10 mouse cellular contexts compared by ENCODE assay signal in the genomic region with DNA sequence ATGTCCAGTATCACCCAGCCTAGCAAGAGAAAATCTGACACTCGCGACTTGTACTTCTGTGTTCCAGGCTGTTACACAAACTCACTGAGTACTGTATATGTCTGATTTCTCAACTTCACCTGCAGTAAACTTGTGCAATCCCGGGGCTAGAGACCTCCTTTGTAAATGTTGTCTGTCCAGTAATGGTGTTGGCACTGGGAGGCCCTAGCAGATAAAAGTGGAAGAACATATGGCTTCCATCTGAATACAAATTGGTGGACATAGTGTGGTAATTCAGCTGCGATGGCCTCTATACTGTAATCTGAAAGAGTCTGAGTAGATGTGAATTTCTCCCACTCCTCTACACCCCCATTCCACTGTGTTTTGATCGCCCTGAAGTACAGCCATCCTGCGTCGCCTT.
DNase-seq lines count a peak whose midpoint lies in the region; ATAC-seq and TF ChIP-seq lines count a peak whose summit lies in the region.
"Had no signal": no experiment of that assay in that cellular context is flagged by ENCODE, and none has a peak within 500 bp of the region (broad histone marks: within the 10 kb centered on the region; RNA-seq: fewer than 3 reads in every experiment).

No protein-coding gene starts in this region.

- TF ChIP-seq CTCF in kidney, adult 2 months (conservative IDR thresholded peaks at IDR 0.05; ENCODE audit: insufficient read depth, insufficient read length, low read depth, low read length): no peak

- H3K4me3 ChIP-seq in embryonic facial prominence, embryonic 15.5 days (replicated peaks): no peak overlapping the region
- H3K4me3 ChIP-seq in kidney, adult 2 months (ENCODE audit: insufficient read depth, low read depth, low read length): peak overlapping the region; percentile 60
- peak overlapping the region; percentile 34 for H3K4me3 ChIP-seq in lung, embryonic 16.5 days (ENCODE audit: low read length)
- H3K4me3 ChIP-seq: heart, embryonic 10.5 days had no signal

- peaks cover 8% of the 10 kb centered on the region; the same call in 1 of the 2 replicates for H3K4me1 ChIP-seq in embryonic facial prominence, embryonic 15.5 days
- H3K4me1 ChIP-seq in kidney, adult 2 months (ENCODE audit: control insufficient read depth, insufficient read depth, low read length): peaks cover 7% of the 10 kb centered on the region
- H3K4me1 ChIP-seq in lung, embryonic 16.5 days (replicated peaks; ENCODE audit: control insufficient read depth, insufficient read depth, low read length): peaks cover 8% of the 10 kb centered on the region; the same call in 1 of the 2 replicates
- H3K4me1 ChIP-seq: heart, embryonic 10.5 days had no signal

- no peaks in the 10 kb centered on the region for H3K36me3 ChIP-seq in embryonic facial prominence, embryonic 15.5 days
- no peaks in the 10 kb centered on the region for H3K36me3 ChIP-seq in kidney, adult 2 months (ENCODE audit: control insufficient read depth, insufficient read depth, low read length)
- H3K36me3 ChIP-seq in lung, embryonic 16.5 days (ENCODE audit: control insufficient read depth, insufficient read depth, low read length): no peaks in the 10 kb centered on the region
- H3K36me3 ChIP-seq: heart, embryonic 10.5 days had no signal

- H3K4me2 ChIP-seq in embryonic facial prominence, embryonic 15.5 days (replicated peaks): 0 out of 2 replicates have a peak overlapping the region, but pooled peaks have one; percentile 17
- peak overlapping the region; percentile 50 for H3K4me2 ChIP-seq in lung, embryonic 16.5 days (ENCODE audit: low read depth, low read length)

- H3K27me3 ChIP-seq in embryonic facial prominence, embryonic 15.5 days: no peaks in the 10 kb centered on the region
- no peaks in the 10 kb centered on the region for H3K27me3 ChIP-seq in kidney, adult 2 months (replicated peaks; ENCODE audit: control insufficient read depth, insufficient read depth, low read length)
- H3K27me3 ChIP-seq in lung, embryonic 16.5 days (ENCODE audit: control insufficient read depth, insufficient read depth, low read depth, low read length): no peaks in the 10 kb centered on the region

- DNase-seq in kidney, adult 11 months: peak; percentile 17
- no peak for DNase-seq in kidney, postnatal 25 days
- DNase-seq in kidney, adult 2 months: peak; percentile 56
- no peak for DNase-seq in ovary, postnatal 10 days (ENCODE audit: low spot score)
- no peak for DNase-seq in right cerebral cortex, postnatal 36 days (ENCODE audit: low spot score in 2 of 2)
- no peak for DNase-seq in left cerebral cortex, postnatal 10 days (ENCODE audit: extremely low spot score in 1 of 2, low spot score in 2 of 2)
- DNase-seq: adrenal gland, postnatal 14 days had no signal

- no peaks in the 10 kb centered on the region for H3K9me3 ChIP-seq in embryonic facial prominence, embryonic 15.5 days (replicated peaks)
- no peaks in the 10 kb centered on the region for H3K9me3 ChIP-seq in lung, embryonic 16.5 days (ENCODE audit: control insufficient read depth, low read length)
- H3K9me3 ChIP-seq: heart, embryonic 10.5 days had no signal

- ATAC-seq in embryonic facial prominence, embryonic 15.5 days (ENCODE audit: insufficient number of reproducible peaks, low FRiP score, low TSS enrichment, low read depth): no peak
- ATAC-seq in lung, embryonic 16.5 days (ENCODE audit: low read depth): peak; percentile 88

- WGBS in embryonic facial prominence, embryonic 15.5 days: 59% methylated on average over 7 of the region's 7 CpGs
- 36% methylated on average over 7 of the region's 7 CpGs for WGBS in kidney, adult 2 months
- WGBS in lung, embryonic 16.5 days: 48% methylated on average over 7 of the region's 7 CpGs

- TF ChIP-seq POLR2A in kidney, adult 2 months (IDR thresholded peaks at IDR 0.05; ENCODE audit: low read depth, low read length): no peak

- no peak overlapping the region for H3K27ac ChIP-seq in embryonic facial prominence, embryonic 15.5 days (replicated peaks)
- peak overlapping the region; percentile 94 for H3K27ac ChIP-seq in kidney, adult 2 months (ENCODE audit: insufficient read depth, low read depth, low read length)
- H3K27ac ChIP-seq in lung, embryonic 16.5 days (ENCODE audit: low read length): peak overlapping the region; percentile 38
- H3K27ac ChIP-seq: heart, embryonic 10.5 days had no signal

- intact Hi-C loops in left cerebral cortex, postnatal 10 days (cut with DNase I): no loop called here

- H3K9ac ChIP-seq in embryonic facial prominence, embryonic 15.5 days: no peak overlapping the region
- H3K9ac ChIP-seq in lung, embryonic 16.5 days (ENCODE audit: low read length): 0 out of 2 replicates have a peak overlapping the region, but pooled peaks have one; percentile 8

Comparison
In these comparisons a context has a peak if more than half of its experiments do, and no peak if none do; other contexts are left out.
1. DNase-seq: peak in kidney, adult 11 months (single experiment) and kidney, adult 2 months (single experiment); none in kidney, postnatal 25 days (0 of 2), ovary, postnatal 10 days (single experiment), right cerebral cortex, postnatal 36 days (0 of 2) and left cerebral cortex, postnatal 10 days (0 of 2).